Mouse (Mus musculus): ENCODE measurements at regions not wholly inside any gene's neighbourhood (a gene's known extent, or its start where the extent isn't known, plus 50 kb on each side); places are given as distances from the start of the nearest gene placed in this dataset.

- Histone ChIP-seq H3K4me3 (replicated peaks; ENCODE audit: low read length) (no peak overlapping the region), H3K4me1 (replicated peaks; ENCODE audit: low read depth, low read length) (peaks cover 41% of the 10 kb centered on the region), H3K36me3 (ENCODE audit: insufficient read depth, low read length) (no peaks in the 10 kb centered on the region), H3K27me3 (ENCODE audit: insufficient read depth, low read length) (peaks cover 4% of the 10 kb centered on the region; the same call in 1 of the 2 replicates), H3K9me3 (ENCODE audit: low read length) (peaks cover 5% of the 10 kb centered on the region; the same call in 1 of the 2 replicates)
- TF ChIP-seq CTCF (conservative IDR thresholded peaks at IDR 0.05; ENCODE audit: low read length) (no peak), NANOG (IDR thresholded peaks at IDR 0.05; ENCODE audit: borderline replicate concordance, low read length) (no peak), POU5F1 (IDR thresholded peaks at IDR 0.05; ENCODE audit: borderline replicate concordance, low read length) (no peak)
Observed at GRCm38 (mm10) chr14:76188105-76188645, 77.5 kb downstream of the Nufip1 start.

- TF ChIP-seq POU5F1 (IDR thresholded peaks at IDR 0.05; ENCODE audit: borderline replicate concordance, low read length) = no peak
- TF ChIP-seq NANOG (IDR thresholded peaks at IDR 0.05; ENCODE audit: borderline replicate concordance, low read length) = no peak
- no peak for TF ChIP-seq CTCF (conservative IDR thresholded peaks at IDR 0.05; ENCODE audit: low read length)
- Histone ChIP-seq H3K4me3 (replicated peaks; ENCODE audit: low read length) (no peak overlapping the region), H3K27me3 (ENCODE audit: insufficient read depth, low read length) (peaks cover 8% of the 10 kb centered on the region), H3K4me1 (replicated peaks; ENCODE audit: low read depth, low read length) (peaks cover 19% of the 10 kb centered on the region), H3K9me3 (ENCODE audit: low read length) (peaks cover 5% of the 10 kb centered on the region; the same call in 1 of the 2 replicates), H3K36me3 (ENCODE audit: insufficient read depth, low read length) (no peaks in the 10 kb centered on the region)
Observed at GRCm38 (mm10) chr14:76195324-76195723, 84.6 kb downstream of the Nufip1 start.

DNA sequence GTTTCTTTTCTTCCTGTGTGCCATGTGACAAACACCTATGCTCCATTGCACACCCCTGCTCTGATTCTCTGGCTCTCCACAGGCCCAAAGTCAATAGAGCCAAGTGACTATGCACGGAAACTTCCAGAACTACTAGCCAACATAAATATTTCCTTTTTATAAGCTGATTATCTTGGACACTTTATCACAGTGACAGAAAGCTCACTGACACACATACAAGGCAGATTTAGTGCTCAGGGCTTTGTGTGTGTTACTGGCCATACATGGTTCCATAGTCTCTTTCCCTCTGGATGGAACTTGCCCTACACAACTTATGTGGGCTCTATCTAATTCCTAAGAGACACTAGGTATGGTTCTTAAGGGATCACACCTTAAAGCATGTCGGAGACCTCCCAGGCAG is 86.7 kb downstream of the Nufip1 start:
- peaks cover 13% of the 10 kb centered on the region for H3K4me1 ChIP-seq (replicated peaks; ENCODE audit: low read depth, low read length)
- TF ChIP-seq POU5F1 (IDR thresholded peaks at IDR 0.05; ENCODE audit: borderline replicate concordance, low read length) (no peak), CTCF (conservative IDR thresholded peaks at IDR 0.05; ENCODE audit: low read length) (no peak), NANOG (IDR thresholded peaks at IDR 0.05; ENCODE audit: borderline replicate concordance, low read length) (no peak)
- no peaks in the 10 kb centered on the region for H3K36me3 ChIP-seq (ENCODE audit: insufficient read depth, low read length)
- H3K4me3 ChIP-seq (replicated peaks; ENCODE audit: low read length) = no peak overlapping the region
- peaks cover 5% of the 10 kb centered on the region for H3K9me3 ChIP-seq (ENCODE audit: low read length)
- peaks cover 8% of the 10 kb centered on the region; the same call in 1 of the 2 replicates for H3K27me3 ChIP-seq (ENCODE audit: insufficient read depth, low read length)

DNA sequence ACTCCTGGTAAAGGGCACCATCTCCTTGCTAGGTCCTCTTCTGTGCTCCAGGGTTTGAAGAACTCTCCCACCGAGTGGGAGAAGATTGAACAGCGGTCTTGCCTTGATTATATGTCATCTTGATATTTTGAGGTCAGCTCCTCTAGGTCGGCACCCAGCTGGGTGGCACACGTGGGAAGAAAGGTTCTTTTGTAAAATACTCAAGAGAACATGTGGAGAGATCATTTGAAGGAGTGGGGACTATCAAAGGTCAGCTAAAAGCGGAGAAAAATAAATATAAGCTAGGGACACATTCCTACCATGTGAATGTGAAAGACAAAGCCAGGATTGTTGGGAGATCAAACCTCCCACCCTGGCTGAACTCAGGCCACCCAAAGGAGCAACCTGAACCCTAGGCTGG is 87.7 kb downstream of the Nufip1 start:
- H3K4me1 ChIP-seq (replicated peaks; ENCODE audit: low read depth, low read length) = peaks cover 12% of the 10 kb centered on the region
- peaks cover 5% of the 10 kb centered on the region for H3K9me3 ChIP-seq (ENCODE audit: low read length)
- H3K27me3 ChIP-seq (ENCODE audit: insufficient read depth, low read length) = peaks cover 8% of the 10 kb centered on the region; the same call in 1 of the 2 replicates
- H3K4me3 ChIP-seq (replicated peaks; ENCODE audit: low read length) = no peak overlapping the region
- TF ChIP-seq POU5F1 (IDR thresholded peaks at IDR 0.05; ENCODE audit: borderline replicate concordance, low read length) = no peak
- TF ChIP-seq NANOG (IDR thresholded peaks at IDR 0.05; ENCODE audit: borderline replicate concordance, low read length) = no peak
- no peak for TF ChIP-seq CTCF (conservative IDR thresholded peaks at IDR 0.05; ENCODE audit: low read length)
- H3K36me3 ChIP-seq (ENCODE audit: insufficient read depth, low read length) = no peaks in the 10 kb centered on the region

GRCm38 (mm10) chr14:76202595-76202994 is 91.9 kb downstream of the Nufip1 start:
- Histone ChIP-seq H3K4me3 (replicated peaks; ENCODE audit: low read length) (no peak overlapping the region), H3K4me1 (replicated peaks; ENCODE audit: low read depth, low read length) (0 out of 2 replicates have a peak, but pooled peaks cover 2% of the 10 kb centered on the region), H3K27me3 (ENCODE audit: insufficient read depth, low read length) (peaks cover 8% of the 10 kb centered on the region; the same call in 1 of the 2 replicates), H3K36me3 (ENCODE audit: insufficient read depth, low read length) (no peaks in the 10 kb centered on the region), H3K9me3 (ENCODE audit: low read length) (peaks cover 5% of the 10 kb centered on the region)
- TF ChIP-seq CTCF (conservative IDR thresholded peaks at IDR 0.05; ENCODE audit: low read length) (no peak), NANOG (IDR thresholded peaks at IDR 0.05; ENCODE audit: borderline replicate concordance, low read length) (no peak), POU5F1 (IDR thresholded peaks at IDR 0.05; ENCODE audit: borderline replicate concordance, low read length) (no peak)

DNA sequence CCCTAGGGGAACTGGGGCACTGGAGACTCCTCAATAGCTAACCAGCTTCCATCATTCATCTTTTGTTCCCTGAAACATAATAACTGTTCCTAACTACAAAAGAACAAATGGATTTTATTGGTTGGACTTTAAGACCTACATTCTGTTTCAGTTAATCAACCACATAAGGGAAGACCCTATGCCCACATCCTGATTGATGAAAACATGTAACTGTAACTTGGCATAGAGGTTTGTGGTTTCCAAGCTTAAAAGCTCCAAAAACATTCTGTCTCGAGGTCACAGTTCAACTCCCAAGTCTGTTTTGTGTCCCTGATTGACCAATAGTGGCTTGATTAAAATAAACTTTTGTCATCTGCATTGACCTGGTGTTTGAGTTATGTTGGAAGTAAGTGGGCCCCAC is 92.4 kb downstream of the Nufip1 start:
- Histone ChIP-seq H3K4me1 (replicated peaks; ENCODE audit: low read depth, low read length) (0 out of 2 replicates have a peak, but pooled peaks cover 2% of the 10 kb centered on the region), H3K9me3 (ENCODE audit: low read length) (peaks cover 5% of the 10 kb centered on the region), H3K4me3 (replicated peaks; ENCODE audit: low read length) (no peak overlapping the region), H3K36me3 (ENCODE audit: insufficient read depth, low read length) (no peaks in the 10 kb centered on the region), H3K27me3 (ENCODE audit: insufficient read depth, low read length) (peaks cover 2% of the 10 kb centered on the region; the same call in 1 of the 2 replicates)
- TF ChIP-seq CTCF (conservative IDR thresholded peaks at IDR 0.05; ENCODE audit: low read length) (no peak), NANOG (IDR thresholded peaks at IDR 0.05; ENCODE audit: borderline replicate concordance, low read length) (no peak), POU5F1 (IDR thresholded peaks at IDR 0.05; ENCODE audit: borderline replicate concordance, low read length) (no peak)

- H3K36me3 ChIP-seq (ENCODE audit: insufficient read depth, low read length) = no peaks in the 10 kb centered on the region
- peaks cover 7% of the 10 kb centered on the region for H3K4me1 ChIP-seq (replicated peaks; ENCODE audit: low read depth, low read length)
- TF ChIP-seq POU5F1 (IDR thresholded peaks at IDR 0.05; ENCODE audit: borderline replicate concordance, low read length) (no peak), NANOG (IDR thresholded peaks at IDR 0.05; ENCODE audit: borderline replicate concordance, low read length) (no peak), CTCF (conservative IDR thresholded peaks at IDR 0.05; ENCODE audit: low read length) (no peak)
- no peak overlapping the region for H3K4me3 ChIP-seq (replicated peaks; ENCODE audit: low read length)
- no peaks in the 10 kb centered on the region for H3K9me3 ChIP-seq (ENCODE audit: low read length)
- peaks cover 8% of the 10 kb centered on the region for H3K27me3 ChIP-seq (ENCODE audit: insufficient read depth, low read length)
Observed at GRCm38 (mm10) chr14:76216446-76217177, 105.9 kb downstream of the Nufip1 start.

GRCm38 (mm10) chr14:76217178-76217500 is 106.4 kb downstream of the Nufip1 start:
- no peak overlapping the region for H3K4me3 ChIP-seq (replicated peaks; ENCODE audit: low read length)
- peaks cover 7% of the 10 kb centered on the region for H3K4me1 ChIP-seq (replicated peaks; ENCODE audit: low read depth, low read length)
- no peaks in the 10 kb centered on the region for H3K36me3 ChIP-seq (ENCODE audit: insufficient read depth, low read length)
- TF ChIP-seq POU5F1 (IDR thresholded peaks at IDR 0.05; ENCODE audit: borderline replicate concordance, low read length) (no peak), NANOG (IDR thresholded peaks at IDR 0.05; ENCODE audit: borderline replicate concordance, low read length) (no peak), CTCF (conservative IDR thresholded peaks at IDR 0.05; ENCODE audit: low read length) (no peak)
- peaks cover 8% of the 10 kb centered on the region for H3K27me3 ChIP-seq (ENCODE audit: insufficient read depth, low read length)
- H3K9me3 ChIP-seq (ENCODE audit: low read length) = no peaks in the 10 kb centered on the region

Measured in E14TG2a.4 (cell line).